Mouse (Mus musculus) megakaryocyte, embryonic 14.5 days (primary cell): ENCODE results near the gene Slc19a1. TPM values are rescaled to one million over a fixed set of nuclear protein-coding genes. Genes with fewer than 3 reads are reported as not detected.
A peak's percentile ranks its signal among the peaks of the same experiment; 100 is the strongest.

Experiments
- H3K27me3 ChIP-seq: replicated peaks from 2 replicates; pipeline ENCODE3; 2012; ENCODE audit warnings: inconsistent platforms
- H3K36me3 ChIP-seq: replicated peaks from 2 replicates; pipeline ENCODE3; 2012; ENCODE audit warnings: low read length, inconsistent platforms, mixed read lengths
- H3K4me1 ChIP-seq: 2 replicates; pipeline ENCODE4 v1.6.1; 2012; ENCODE audit warnings: inconsistent platforms
- H3K4me3 ChIP-seq: replicated peaks from 2 replicates; pipeline ENCODE3; 2012; ENCODE audit warnings: moderate library complexity, mild to moderate bottlenecking, inconsistent platforms
- H3K9me3 ChIP-seq: 2 replicates; pipeline ENCODE4 v1.6.1; 2012; ENCODE audit warnings: inconsistent platforms
- FLI1 ChIP-seq: IDR thresholded peaks from 2 replicates; pipeline ENCODE4 v1.6.1; 2012; ENCODE audit warnings: low read length, inconsistent platforms, mixed read lengths
- GATA1 ChIP-seq: IDR thresholded peaks from 3 replicates; pipeline ENCODE4 v1.6.1; 2012; ENCODE audit warnings: mixed read lengths, low read length, inconsistent platforms, borderline replicate concordance
- polyA plus RNA-seq: library from polyadenylated mRNA; stranded (reverse); fragments of >175 nt; gene quantifications from 2 replicates; pipeline ENCODE4 v1.2.3, GENCODE M21; 2012; ENCODE audit warnings: low replicate concordance; ENCODE audit not compliant: insufficient read depth

The Slc19a1 gene
- polyA plus RNA-seq, 1 experiment, result 13.0 TPM

- TF ChIP-seq FLI1 (no peak), GATA1 (no peak)
- Histone ChIP-seq H3K27me3 (no peaks in the 10 kb centered on the region), H3K36me3 (peaks cover 99% of the 10 kb centered on the region), H3K9me3 (no peaks in the 10 kb centered on the region), H3K4me1 (peaks cover 34% of the 10 kb centered on the region), H3K4me3 (no peak overlapping the region)
Measured at GRCm38 (mm10) chr10:77064239-77064638, 32.2 kb downstream of the Slc19a1 start.

- Histone ChIP-seq H3K36me3 (peaks cover 99% of the 10 kb centered on the region), H3K9me3 (no peaks in the 10 kb centered on the region), H3K4me3 (no peak overlapping the region), H3K4me1 (peaks cover 38% of the 10 kb centered on the region), H3K27me3 (no peaks in the 10 kb centered on the region)
- TF ChIP-seq FLI1 (no peak), GATA1 (no peak)
Measured at GRCm38 (mm10) chr10:77064659-77065058, 32.6 kb downstream of the Slc19a1 start.

GRCm38 (mm10) chr10:77068469-77068868 lies 36.4 kb downstream of the Slc19a1 start:
- TF ChIP-seq FLI1, result no peak
- TF ChIP-seq GATA1, result no peak
- H3K9me3 ChIP-seq, result no peaks in the 10 kb centered on the region
- H3K4me1 ChIP-seq, result peaks cover 57% of the 10 kb centered on the region
- no peaks in the 10 kb centered on the region for H3K27me3 ChIP-seq
- no peak overlapping the region for H3K4me3 ChIP-seq
- H3K36me3 ChIP-seq, result peaks cover 99% of the 10 kb centered on the region

GRCm38 (mm10) chr10:77070072-77070471 lies 38.0 kb downstream of the Slc19a1 start:
- H3K36me3 ChIP-seq, result peaks cover 99% of the 10 kb centered on the region
- no peaks in the 10 kb centered on the region for H3K27me3 ChIP-seq
- TF ChIP-seq FLI1, result no peak
- TF ChIP-seq GATA1, result no peak

GRCm38 (mm10) chr10:77074276-77074974 lies 42.4 kb downstream of the Slc19a1 start:
- H3K36me3 ChIP-seq, result peaks cover 100% of the 10 kb centered on the region
- no peaks in the 10 kb centered on the region for H3K9me3 ChIP-seq
- no peaks in the 10 kb centered on the region for H3K27me3 ChIP-seq
- no peak overlapping the region for H3K4me3 ChIP-seq
- H3K4me1 ChIP-seq, result peaks cover 21% of the 10 kb centered on the region
- no peak for TF ChIP-seq FLI1
- no peak for TF ChIP-seq GATA1

More at GRCm38 (mm10) chr10:77070072-77070471, 38.0 kb downstream of the Slc19a1 start:
- Histone ChIP-seq H3K4me3 (no peak overlapping the region), H3K4me1 (peaks cover 46% of the 10 kb centered on the region), H3K9me3 (no peaks in the 10 kb centered on the region)

- Histone ChIP-seq H3K36me3 (peaks cover 97% of the 10 kb centered on the region), H3K9me3 (no peaks in the 10 kb centered on the region), H3K27me3 (no peaks in the 10 kb centered on the region), H3K4me3 (no peak overlapping the region), H3K4me1 (peaks cover 7% of the 10 kb centered on the region)
- TF ChIP-seq GATA1 (no peak), FLI1 (no peak)
Measured at GRCm38 (mm10) chr10:77078456-77078855, 46.4 kb downstream of the Slc19a1 start.

GRCm38 (mm10) chr10:77078961-77079360 lies 46.9 kb downstream of the Slc19a1 start:
- no peaks in the 10 kb centered on the region for H3K27me3 ChIP-seq
- H3K9me3 ChIP-seq, result no peaks in the 10 kb centered on the region
- peaks cover 97% of the 10 kb centered on the region for H3K36me3 ChIP-seq
- TF ChIP-seq GATA1, result no peak
- TF ChIP-seq FLI1, result no peak
- peaks cover 10% of the 10 kb centered on the region for H3K4me1 ChIP-seq
- no peak overlapping the region for H3K4me3 ChIP-seq

GRCm38 (mm10) chr10:77082453-77082852 lies 50.4 kb downstream of the Slc19a1 start:
- H3K36me3 ChIP-seq, result peaks cover 97% of the 10 kb centered on the region
- H3K27me3 ChIP-seq, result no peaks in the 10 kb centered on the region
- H3K4me1 ChIP-seq, result peaks cover 26% of the 10 kb centered on the region
- no peaks in the 10 kb centered on the region for H3K9me3 ChIP-seq
- no peak overlapping the region for H3K4me3 ChIP-seq
- no peak for TF ChIP-seq FLI1
- no peak for TF ChIP-seq GATA1

- no peaks in the 10 kb centered on the region for H3K27me3 ChIP-seq
- peaks cover 97% of the 10 kb centered on the region for H3K36me3 ChIP-seq
Measured at GRCm38 (mm10) chr10:77082921-77083320, 50.9 kb downstream of the Slc19a1 start.

GRCm38 (mm10) chr10:77084568-77084967 lies 52.5 kb downstream of the Slc19a1 start:
- Histone ChIP-seq H3K4me1 (peaks cover 45% of the 10 kb centered on the region), H3K36me3 (peaks cover 97% of the 10 kb centered on the region), H3K9me3 (no peaks in the 10 kb centered on the region), H3K27me3 (no peaks in the 10 kb centered on the region), H3K4me3 (peak overlapping the region; percentile 73)
- TF ChIP-seq FLI1, result no peak
- TF ChIP-seq GATA1, result no peak

More at GRCm38 (mm10) chr10:77082921-77083320, 50.9 kb downstream of the Slc19a1 start:
- no peak for TF ChIP-seq FLI1
- TF ChIP-seq GATA1, result no peak
- Histone ChIP-seq H3K4me1 (peaks cover 30% of the 10 kb centered on the region), H3K9me3 (no peaks in the 10 kb centered on the region), H3K4me3 (no peak overlapping the region)
